Mouse (Mus musculus) 3134 (cell line): ENCODE data around the gene Wrap53.
"Not testable (repeated sequence)": the region's sequence is repeated elsewhere in the genome, so short reads cannot be mapped to it uniquely, and the experiment has no call there.

Experiments used
- DNase-seq: peaks from one replicate; pipeline ENCODE4 v3.0.0-alpha.2; 2011; ENCODE audit warnings: low spot score; ENCODE audit not compliant: insufficient read length; ENCODE audit errors: extremely low read depth

The Wrap53 gene

DNA sequence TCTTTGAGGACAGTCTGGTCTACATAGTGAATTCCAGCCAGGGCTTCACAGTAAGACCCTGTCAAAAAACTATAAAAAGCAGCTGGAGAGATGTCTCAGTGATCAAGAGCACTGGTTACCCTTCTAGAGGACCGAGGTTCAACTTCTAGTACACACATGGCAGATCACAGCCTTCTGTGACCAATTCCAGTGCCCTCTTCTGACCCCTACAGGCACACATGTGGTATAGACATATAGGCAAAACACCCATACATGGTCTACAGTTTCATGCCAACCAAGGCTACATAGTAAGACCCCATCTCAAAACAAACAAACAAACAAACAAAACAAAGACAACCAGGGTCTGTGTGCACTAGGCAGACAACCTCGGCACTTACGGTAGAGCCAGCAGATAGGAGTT, 4.8 kb downstream of the Wrap53 start:
- no peak for DNase-seq

GRCm38 (mm10) chr11:69565131-69565530, 14.9 kb downstream of the Wrap53 start:
- no peak for DNase-seq

GRCm38 (mm10) chr11:69564391-69564790, 15.7 kb downstream of the Wrap53 start:
- DNase-seq, result no peak

DNA sequence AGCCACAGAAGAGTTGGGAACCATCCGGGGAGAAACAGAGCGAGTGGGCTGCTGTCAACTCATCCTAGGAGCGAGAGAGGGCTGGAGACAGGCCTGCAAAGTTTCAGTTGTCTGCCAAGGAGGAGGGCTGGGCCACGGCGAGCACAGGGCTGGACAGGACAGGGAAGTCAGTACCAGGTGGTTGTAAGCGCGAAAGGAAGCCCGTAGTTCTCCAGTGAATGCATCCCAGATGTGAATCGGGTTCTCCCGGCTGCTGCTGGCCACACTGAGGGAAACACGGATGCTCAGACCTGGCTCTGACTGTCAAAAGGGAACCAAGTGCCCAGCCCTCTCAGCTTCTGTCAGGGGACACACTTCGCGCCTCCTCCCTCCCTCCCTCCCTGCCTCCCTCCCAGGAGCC, 16.7 kb downstream of the Wrap53 start:
- no peak for DNase-seq

GRCm38 (mm10) chr11:69560896-69561854, 18.9 kb downstream of the Wrap53 start:
- no peak for DNase-seq

DNA sequence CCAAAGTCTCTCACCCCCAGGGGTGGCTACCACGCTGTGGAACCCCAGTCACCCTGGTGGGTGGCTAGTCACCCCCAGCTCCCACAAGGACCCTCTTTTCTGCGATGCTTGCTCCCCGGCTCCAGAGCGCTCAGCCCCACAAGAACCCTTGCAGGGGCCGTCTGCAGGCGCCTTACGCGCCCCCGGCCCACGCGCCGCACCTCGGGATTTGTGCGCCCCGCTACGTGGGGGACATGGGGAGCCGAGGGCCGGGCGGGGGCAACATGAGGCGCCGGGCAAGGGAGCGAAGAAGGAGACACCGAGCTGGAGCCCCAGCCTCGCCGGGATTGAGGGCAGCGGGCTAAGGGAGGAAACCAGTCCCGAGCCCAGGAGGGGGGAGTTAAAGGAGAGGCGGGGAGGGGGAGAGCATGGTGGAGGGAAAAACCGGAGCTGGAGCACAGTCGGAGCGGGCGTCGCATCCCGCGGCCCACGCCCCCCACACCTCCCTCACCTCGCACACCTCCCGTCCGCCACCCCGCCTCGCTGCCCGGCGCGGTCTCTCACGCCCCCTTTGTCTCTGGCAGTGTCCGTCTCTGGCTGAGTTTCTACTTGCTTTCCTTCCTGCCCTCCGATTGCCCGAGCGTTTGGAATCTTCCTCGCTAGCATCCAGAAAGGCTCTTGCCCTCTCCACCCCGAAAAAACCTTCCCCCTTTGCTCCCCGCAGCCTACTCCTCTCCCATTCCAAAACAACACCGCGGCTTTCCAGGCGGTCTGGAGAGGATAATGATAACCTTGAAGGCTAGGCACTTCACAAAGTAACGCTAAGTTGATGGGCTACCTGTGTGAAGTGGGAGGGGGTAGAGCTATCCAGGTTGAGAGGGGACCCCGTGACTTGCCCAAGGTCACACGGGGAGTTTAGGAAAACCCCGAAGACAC, 19.9 kb downstream of the Wrap53 start, which contains the start of gene Efnb3:
Efnb3 (minus strand) TSS at position 355 of the 915 bp plus-strand sequence.
- DNase-seq, result no peak

GRCm38 (mm10) chr11:69559183-69559582, 20.9 kb downstream of the Wrap53 start:
- no peak for DNase-seq

DNA sequence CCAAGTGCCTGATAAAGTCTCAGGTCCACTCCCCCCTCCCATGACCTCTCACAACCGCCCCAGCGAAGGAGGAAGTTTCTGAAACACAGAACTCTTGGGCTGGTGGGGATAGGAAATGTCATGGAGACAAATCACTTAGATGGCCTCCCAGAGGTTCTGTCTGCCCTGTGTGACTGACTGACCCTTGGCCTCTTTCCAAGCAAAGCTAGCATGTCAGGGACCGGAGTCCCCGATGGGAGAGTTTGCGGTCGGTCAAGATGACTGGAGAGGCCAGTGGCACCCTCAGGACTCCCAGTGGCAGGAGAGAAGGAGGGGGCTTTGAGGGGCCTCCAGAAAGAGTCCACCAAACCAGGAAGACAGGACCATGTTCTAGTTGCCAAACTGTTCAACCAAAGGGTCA, 21.3 kb downstream of the Wrap53 start:
- no peak for DNase-seq

DNA sequence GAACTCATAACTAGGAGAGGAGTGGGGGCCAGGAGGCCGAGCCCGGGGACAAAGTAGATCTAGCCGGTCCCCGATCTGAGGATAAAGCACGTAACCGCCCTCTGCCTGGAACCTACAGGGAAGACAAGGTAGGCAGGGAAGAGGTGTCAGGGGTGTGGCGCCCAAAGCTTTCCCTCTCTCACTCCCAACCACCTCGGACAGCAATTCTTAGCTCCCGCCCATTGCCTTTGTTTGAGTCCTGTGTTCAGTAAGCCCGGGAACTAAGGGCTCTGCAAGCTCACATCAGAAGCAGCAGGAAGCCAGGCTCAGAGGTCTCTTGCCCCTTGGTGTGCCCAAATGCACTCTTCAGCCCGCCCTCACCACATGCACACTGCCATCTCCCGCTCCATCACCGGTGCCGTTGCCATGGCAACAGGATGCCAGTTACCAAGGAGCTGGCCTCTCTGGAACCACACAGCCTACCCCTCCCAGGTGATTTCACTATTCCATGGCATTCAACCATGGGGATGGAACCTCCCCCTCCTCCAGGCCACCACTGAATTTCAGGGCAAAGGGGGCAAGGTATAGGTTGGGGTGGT, 22.6 kb downstream of the Wrap53 start:
- no peak for DNase-seq

DNA sequence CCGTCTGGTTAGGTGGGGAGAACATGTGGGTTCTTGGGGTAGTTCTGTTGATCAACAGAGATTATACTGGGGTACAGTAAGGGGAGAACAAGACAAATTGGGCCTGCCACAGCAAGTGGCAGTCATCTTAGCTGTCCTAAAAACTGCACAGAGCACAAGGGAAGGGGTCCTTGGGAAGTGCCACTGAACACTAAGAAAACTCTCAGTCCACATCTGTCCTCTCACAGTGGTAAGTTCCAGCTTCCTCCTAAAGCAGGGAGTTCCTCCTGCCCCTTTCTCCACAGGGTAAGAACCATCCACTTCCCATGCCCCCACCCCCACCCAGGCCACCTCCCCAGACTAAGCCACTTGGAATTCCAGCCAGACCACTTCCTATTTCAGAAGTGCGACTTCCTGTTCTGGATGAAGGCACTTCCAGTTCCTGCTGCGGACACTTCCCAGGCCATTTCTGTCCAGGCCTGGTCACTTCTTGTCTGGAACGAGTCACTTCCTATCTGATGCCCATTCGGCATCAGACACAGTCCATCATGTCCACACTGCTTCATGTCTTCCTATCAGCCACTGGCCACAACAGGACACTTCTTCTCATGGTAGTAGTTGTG, 25.4 kb downstream of the Wrap53 start:
- no peak for DNase-seq

- DNase-seq, result no peak
Observed at GRCm38 (mm10) chr11:69553341-69553721, 26.7 kb downstream of the Wrap53 start.

- DNase-seq, result no peak
Observed at GRCm38 (mm10) chr11:69552622-69553340, 27.3 kb downstream of the Wrap53 start.

- DNase-seq, result no peak
Observed at GRCm38 (mm10) chr11:69551310-69551709, 28.7 kb downstream of the Wrap53 start.

DNA sequence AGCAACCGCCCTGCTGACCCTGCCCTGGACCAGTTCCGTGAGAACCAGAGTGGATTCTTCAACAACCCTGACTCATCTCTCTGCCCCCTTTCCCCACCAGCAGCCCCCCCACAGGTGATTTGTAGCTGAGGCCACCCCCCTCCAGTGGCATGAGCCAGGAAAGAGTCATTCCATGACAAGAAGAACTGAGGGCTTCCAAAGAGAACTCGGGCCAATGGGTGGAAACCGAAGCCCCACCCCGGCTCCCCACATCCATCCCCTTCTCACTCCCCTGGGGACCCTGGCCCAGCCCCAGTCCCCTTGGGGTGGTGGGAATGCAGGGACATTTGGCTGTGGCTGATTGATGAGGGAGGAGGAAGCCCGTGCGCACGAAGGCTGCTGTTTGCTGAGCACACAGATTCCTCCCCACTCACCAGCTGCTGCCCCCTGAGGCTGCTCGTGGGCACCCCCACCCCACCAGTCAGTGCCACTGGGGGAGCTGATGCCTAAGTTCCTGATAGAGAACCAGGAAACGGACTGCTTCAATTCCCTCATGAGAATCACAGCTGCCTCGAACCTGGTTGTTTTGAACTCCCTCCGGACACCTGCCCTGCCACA, 30.9 kb downstream of the Wrap53 start, which contains the start of gene Dnah2:
Dnah2 (minus strand) TSS at position 51 of the 597 bp plus-strand sequence.
- no peak for DNase-seq

GRCm38 (mm10) chr11:69547071-69547470, 33.0 kb downstream of the Wrap53 start:
- no peak for DNase-seq

GRCm38 (mm10) chr11:69546423-69547053, 33.5 kb downstream of the Wrap53 start:
- DNase-seq, result no peak

DNA sequence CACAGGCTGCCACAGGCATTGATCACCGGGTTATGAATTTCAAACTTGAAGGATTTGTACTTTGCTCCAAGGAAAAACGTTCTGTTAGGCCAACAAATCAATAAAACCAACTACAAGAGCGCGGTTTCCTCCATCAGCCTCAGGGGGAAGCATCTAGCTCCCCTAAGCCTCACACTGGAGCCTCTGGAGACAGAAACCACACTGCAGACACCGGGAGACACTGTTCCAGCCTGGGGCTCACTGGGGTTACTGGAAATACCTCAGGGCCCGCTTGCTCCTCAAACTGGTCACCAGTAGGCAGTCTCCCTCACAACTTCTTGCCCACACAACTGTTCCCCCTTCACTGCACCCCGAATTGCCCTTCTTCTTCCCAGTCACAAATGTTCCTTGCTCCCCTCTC, 34.1 kb downstream of the Wrap53 start:
- no peak for DNase-seq

DNA sequence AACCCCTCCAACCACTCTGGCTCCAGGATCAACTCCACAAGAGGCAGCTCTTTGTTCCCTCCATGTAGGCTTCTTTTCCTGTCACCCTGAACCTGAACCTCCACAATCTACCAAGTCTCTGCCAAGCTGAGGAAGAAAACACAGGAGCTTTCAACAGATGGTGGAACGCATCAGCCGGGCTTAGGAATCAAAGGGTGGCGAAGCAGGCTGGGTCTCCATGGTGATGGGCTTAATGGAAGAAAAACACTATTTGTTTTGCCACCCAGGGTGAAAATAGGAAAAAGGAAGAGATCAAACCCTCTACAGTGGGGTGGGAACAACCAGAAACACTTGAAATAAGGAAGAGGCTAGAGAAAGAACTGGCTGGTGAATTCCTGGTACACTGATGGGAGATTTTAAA, 36.5 kb downstream of the Wrap53 start:
- DNase-seq, result no peak

DNA sequence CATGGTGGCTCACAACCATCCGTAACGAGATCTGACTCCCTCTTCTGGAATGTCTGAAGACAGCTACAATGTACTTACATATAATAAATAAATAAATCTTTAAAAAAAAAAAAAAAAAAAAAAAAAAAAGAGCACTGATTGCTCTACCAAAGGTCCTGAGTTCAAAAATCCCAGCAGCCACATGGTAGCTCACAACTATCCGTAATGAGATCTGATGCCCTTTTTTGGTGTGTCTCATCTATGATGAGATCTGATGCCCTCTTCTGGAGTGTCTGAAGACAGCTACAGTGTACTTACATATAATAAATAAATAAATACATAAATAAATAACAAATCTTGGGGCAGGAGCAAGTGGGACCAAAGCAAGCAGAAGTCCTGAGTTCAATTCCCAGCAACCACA, 38.3 kb downstream of the Wrap53 start:
- DNase-seq, result not testable (repeated sequence)
